Mouse (Mus musculus) lung, embryonic 15.5 days (tissue): Measurements from ENCODE around the gene Ywhah. TPM values are rescaled to one million over a fixed set of nuclear protein-coding genes. Genes with fewer than 3 reads are reported as not detected.

Experiments
- polyA plus RNA-seq: library from polyadenylated mRNA; unstranded; fragments of >200 nt; fragmentation: Nextera tagmentation; extraction: Ambion mirVana; gene quantifications from 2 replicates; pipeline ENCODE4 v1.2.1, GENCODE M21; 2015

Gene Ywhah
- polyA plus RNA-seq, 1 experiment from 2014 or later = 455 TPM

Other genes with a start within 250 kb of the Ywhah start
- gene Pisd, start 233.2 kb upstream of the Ywhah start, polyA plus RNA-seq = 63.5 and 65.4 TPM in 2 replicates
- not detected in 2 replicates for gene Gm20671, start 191.7 kb upstream of the Ywhah start, polyA plus RNA-seq
- gene Prr14l, start 164.6 kb upstream of the Ywhah start, polyA plus RNA-seq = 13.2 and 17.5 TPM in 2 replicates
- gene Depdc5, start 155.1 kb upstream of the Ywhah start, polyA plus RNA-seq = 23.8 and 27.2 TPM in 2 replicates
- gene Slc5a1, start 85.4 kb downstream of the Ywhah start, polyA plus RNA-seq = 0.14 and 0.22 TPM in 2 replicates
- gene Spon2, start 199.6 kb downstream of the Ywhah start, polyA plus RNA-seq = 21.3 and 26.4 TPM in 2 replicates